Mouse (Mus musculus): ENCODE data around the gene Ydjc.

Gene Ydjc

DNA sequence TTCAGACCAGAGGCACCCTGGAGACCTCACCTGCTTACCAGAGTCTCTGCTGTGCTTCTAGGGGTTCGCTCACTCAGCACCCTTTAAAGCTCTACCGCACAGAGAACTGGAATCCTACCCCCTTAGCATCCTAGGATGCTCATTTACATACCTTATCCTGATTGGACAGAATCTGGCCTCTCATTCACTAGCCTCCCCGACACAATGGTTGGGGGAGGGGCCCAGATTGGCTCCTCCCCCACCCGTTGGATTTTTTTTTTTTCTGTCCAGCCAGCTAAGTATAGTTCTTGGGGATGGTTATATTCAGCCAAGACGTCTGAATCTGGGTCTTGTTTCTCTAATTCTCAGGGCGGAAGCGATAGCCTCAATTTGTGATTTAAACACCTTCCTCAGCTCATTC lies at the start of gene Ydjc:
Gene Ydjc, plus strand, starts transcription at position 283 of the 400 bp plus-strand sequence.
- no peak for DNase-seq (ENCODE audit: low read depth, low spot score)

DNA sequence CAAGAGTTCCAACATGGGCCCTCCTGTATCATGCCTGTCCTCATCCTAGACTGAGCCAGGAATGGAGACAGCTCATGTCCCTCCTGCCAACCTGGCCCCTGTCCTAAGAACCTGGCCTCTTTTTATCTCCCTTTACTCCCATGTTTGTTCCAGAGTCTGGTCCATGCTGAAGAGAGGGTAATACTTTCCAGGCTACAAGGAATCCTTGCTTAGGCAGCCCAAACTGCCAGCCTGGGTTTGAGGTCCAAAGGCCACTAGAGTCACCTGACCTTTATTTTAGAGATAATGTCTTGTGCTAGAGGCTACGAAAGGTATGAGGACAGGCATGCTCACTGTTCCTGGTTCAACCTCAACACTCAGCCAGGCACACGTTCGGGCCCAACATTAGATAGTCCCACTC lies 47.5 kb upstream of the Ydjc start:
- no peak for DNase-seq (ENCODE audit: low read depth, low spot score)

DNA sequence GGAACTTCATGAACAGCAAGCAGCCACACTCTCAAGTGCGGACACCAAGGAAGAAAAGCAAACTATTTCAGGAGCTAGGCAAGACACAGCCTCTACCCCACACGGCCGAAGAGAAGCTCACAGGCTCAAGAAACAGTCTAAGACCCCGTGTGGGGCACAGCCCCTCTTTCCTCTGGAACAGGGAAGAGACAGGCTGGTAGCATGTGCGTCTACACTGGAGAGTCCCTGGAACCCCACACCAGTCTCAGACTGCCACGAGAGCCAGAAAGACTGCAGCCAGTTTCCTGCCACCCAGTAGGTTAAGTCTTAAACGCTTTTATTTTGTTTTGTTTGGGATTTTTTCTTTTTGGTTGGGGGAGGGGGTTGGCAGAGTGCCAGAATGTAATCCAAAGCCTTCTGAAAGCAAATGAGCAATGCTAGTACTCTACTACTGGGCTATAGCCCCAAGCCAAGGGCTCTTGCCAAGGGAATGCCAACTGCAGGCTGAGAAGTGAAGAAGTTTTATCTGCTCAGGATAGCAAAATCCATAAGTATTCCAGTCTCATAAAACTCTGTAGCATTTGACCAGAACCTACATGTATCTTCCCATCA lies 41.7 kb upstream of the Ydjc start:
- no peak for DNase-seq (ENCODE audit: low read depth, low spot score)

DNA sequence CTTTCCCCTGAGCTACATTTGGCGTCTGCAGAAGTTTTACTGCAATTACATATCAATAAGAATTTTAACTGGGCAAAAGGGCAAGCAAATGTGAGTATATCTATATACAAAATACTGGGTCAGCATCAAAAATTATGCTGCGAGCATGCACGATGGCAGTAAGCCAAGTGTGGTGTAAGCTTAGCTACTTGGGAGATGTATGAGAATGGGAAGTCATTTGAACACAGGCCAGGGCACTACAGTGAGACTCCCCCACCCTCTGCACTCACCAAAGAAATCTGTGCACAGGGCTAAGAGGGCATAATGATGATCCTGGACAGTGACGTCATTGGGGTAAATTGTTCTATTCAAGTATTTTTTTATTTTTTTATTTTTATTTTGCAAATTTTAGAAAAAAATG lies 39.8 kb upstream of the Ydjc start:
- DNase-seq (ENCODE audit: low read depth, low spot score): no peak

DNA sequence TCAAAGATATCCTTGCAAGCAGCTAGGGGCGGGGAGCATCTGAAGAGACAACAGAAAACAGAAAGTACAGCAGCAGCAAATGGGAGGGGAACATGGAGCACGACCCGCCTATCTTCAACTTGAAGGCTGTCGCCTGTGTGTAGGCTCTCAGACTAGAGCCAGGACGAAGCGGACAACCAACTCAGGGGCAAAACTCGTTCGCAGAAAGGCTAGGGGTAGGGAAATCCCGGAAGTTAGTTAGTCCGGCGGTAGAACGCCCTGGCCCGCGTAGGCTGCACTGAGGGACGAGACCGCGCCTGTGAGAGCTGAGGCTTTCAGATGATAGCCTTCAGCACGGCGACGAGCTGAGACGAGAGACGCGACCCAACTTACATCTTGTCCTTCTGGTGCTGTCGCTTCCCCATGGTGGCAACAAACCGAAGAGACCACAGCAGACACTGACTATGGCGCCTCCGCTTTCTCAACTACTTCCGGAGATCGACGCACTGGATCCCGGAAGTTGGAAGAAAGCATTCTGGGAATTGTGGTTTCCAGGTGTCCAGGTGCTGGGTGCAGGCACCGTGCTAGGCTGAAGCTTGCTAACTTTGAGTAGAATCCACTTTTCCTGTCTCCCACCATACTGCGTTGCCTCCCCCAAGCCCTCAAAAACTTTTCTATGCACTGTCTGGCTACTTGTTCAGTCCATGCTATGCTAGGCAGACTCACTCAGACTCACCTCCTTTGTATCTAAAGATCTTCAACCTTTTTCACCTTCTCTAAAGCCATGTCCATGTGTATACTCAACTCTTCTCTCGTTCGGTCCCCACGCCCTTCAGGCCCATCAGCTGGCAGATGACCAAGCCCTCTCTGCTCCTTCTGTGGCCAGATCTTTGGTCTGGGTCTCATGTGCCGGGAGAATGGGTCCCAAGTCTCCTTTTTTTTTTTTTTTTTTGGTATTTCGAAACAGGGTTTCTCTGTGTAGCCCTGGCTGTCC lies 33.4 kb upstream of the Ydjc start, which contains the start of gene Ppil2:
Gene Ppil2, minus strand, starts transcription at position 487 of the 973 bp plus-strand sequence.
- peak; percentile 69 for DNase-seq (ENCODE audit: low read depth, low spot score)

DNA sequence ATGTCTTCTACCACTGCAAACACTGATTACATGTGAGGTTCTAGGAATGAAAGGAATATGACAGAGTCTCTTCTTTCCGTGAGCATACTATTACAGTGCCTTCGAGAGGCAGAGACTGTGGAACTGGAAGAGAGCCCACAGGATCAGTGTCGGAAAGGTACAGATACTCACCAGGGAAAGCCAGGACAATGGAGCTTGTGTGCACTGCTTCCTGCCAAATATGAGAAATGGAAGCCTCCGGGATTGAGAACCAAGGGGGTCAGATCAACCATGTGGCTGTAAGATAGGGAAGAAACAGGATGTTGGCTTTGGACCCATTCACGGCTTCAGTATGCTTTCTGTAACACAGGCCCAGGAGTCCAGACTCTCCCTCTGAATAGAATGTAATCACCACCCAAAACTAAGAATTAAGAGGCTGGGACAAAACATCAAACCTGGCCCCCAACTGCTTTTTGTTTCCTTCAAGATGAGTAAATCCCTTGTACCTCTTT lies 27.1 kb upstream of the Ydjc start:
- DNase-seq (ENCODE audit: low read depth, low spot score): no peak

DNA sequence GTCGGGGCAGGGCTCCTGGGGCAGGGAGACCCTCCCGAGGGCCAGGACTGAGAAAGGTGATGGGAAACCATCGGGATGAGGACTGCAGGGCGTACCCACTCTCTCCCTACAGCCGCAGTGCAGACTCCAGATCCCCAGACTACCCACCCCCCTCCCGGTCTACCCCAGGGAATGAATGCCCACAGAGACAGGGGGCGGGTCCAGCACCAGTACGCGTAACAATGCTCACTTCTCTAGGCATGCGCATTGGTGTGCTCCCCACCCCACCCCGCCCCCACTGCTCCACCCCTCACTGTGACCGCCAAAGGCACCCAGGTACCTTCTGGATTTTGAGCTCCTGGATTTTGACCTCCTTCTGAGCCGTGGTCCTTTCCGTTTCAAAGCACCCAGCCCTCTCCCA lies 22.9 kb upstream of the Ydjc start:
- DNase-seq (ENCODE audit: low read depth, low spot score): no peak

DNA sequence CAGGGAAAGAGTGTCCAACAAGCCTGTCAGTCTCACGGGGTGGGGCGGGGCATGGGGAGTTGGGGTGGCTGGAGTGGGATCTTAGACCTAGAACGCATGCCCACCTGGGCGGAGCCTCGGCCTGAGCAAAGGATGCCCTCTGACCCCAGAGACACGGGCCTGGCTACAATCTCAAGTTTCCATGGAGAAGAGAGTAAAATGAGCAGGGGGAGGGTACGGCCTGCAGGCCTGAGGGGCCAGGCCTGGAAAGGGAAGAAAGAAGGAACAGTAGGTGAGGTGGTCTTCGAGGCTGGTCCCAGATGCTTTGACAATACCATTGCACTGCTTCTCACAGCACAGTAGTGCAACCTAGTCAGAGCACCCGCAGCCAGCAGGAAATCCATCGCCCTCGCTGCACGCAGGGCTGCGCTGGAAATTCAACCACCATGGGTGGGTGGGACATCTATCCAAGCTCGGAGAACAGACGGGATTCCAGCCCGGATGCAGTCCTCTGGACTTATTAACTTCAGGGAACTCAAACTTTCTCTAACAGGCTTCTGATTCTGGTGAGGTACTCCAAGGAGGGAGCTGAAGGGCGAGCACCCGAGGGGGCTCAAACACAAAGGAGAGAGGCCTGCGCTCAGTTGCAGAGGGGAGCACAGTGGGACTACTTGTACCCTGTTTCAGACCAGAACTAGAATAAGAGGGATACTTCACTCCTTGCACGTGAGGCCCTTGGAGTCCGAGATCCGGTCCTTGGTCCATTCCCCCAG lies 20.1 kb upstream of the Ydjc start:
- no peak for DNase-seq (ENCODE audit: low read depth, low spot score)

DNA sequence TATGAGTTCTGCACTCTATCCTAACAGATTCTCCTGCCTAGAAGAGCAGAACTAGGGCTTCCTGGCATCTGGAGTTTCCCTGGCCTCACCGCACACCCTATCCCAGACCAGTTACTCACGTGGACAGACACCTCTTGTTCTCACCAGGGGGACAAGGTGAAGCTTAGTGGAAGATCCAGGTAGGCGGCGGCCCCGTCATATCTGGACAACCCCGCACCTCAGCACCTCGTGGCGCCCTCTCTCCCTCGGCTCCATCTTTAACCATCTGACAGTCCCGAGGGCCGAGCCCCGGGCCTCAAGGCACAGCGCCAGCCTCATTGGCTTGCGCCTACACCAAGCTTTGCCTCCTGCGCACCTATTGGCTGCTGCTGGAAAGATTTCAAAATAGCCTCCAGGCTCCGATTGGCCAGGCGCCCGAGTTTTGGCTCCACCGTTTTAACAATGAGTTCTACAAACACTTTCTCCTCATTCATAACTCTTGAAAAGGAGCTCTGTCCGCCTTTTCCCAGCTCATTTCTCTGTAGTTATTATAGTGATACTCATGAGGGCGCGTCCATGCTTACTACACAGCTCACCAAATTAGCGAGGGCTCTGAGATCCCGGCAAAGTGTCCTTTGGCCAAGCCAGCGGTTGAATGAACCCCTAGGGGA lies 19.4 kb upstream of the Ydjc start, which contains the start of gene 2610318N02Rik:
Gene 2610318N02Rik, minus strand, starts transcription at position 297 of the 650 bp plus-strand sequence.
- DNase-seq (ENCODE audit: low read depth, low spot score): peak; percentile 80

DNA sequence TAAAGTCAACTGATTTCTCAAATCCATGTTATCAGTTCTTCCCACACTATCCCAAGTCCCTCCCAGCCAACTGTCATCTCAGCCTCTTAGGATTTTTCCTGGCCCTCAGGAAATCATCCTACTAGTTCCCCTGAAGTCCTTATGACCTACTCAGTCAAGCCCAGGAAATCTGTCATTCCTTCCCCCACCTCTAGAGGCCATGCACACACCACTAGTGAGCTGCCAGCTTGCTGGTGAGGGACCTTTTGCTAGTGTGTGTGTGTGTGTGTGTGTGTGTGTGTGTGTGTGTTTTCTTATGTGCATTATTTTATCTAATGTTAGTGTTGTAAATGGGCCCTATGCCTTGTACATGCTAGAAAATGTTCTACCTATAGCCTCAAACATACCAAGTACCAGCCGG lies 17.1 kb upstream of the Ydjc start:
- DNase-seq (ENCODE audit: low read depth, low spot score): no peak

DNA sequence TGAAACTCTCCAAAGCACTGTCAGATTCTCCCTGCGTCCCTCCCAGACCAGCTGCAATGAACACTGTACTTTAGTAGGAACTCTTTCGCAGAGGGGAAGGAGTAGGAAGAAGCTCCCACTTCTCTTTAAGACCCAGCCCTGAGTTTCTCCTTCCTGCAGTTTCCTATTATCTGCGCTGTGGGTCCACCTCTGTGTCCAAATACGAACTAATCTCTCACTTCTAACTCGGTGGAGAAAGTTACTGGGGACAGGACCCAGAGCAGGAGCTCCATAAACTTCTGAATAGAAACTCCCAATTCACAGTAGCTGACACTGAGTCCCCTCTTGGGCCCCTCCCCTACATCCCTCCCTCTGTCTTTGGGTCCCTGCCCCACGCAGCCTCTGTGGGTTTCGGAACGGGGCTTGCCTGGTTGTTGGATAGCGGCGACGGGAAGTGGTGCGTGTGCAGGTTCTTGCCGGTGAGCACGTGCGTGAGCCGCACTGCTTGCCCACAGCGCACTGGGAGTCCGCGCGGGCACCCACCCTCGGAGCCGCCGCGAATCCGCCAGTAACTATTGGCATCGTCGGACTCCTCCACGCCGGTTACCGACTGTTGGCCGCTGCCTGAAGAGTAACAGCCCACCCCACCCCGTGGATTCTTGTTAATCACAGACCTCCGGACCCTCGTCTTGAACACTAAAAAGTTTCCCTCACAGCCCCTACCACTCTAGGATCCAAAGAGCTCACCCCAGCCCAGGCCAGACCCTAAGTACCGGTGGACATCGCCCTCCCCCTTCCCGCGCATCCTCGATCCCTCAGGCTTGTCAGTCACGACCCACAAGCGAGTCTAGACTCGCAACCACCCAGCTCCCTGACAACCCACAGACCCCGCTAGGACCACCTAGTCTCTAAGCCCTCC lies 13.0 kb upstream of the Ydjc start:
- no peak for DNase-seq (ENCODE audit: low read depth, low spot score)

DNA sequence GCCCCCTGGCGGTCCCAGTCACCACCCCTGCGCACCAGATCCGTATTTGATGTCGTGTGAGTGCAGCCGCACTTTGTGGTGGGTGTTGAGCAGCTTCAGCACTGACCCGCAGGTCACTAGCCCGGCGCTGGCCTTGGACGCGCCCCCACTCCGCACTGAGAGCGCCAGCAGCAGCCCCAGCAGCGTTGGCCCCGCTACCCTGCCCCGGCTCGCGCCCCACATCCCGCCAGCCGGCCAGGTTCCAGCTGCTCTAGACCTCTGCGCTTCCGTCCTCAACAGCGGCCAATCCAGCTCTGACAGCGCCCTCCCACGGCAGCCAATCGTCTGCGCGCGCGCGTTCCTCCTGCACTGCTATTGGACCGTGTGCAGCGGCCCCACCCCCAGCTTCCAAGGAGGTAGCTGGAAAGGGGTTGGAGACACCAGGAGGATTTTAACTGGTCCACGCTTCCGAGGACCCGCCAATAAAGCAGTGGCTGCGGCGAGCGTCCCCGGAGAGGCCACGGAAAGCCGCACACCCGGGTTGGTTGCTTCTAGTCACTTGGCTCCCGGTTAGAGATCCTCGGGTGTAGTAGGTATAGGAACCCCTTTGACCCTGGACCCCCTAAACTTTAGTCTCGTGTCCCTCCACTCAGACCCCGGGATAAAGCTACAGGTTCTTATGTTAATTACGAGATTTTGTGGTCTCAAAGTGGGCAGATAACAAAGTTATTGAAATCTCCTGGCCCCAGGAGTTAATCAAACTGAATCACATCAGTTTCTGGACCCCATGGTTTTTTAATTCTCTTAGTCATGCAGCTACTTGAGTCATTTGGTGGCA lies 12.1 kb upstream of the Ydjc start, which contains the start of gene Sdf2l1:
Gene Sdf2l1, minus strand, starts transcription at position 295 of the 817 bp plus-strand sequence.
- peak; percentile 96 for DNase-seq (ENCODE audit: low read depth, low spot score)

DNA sequence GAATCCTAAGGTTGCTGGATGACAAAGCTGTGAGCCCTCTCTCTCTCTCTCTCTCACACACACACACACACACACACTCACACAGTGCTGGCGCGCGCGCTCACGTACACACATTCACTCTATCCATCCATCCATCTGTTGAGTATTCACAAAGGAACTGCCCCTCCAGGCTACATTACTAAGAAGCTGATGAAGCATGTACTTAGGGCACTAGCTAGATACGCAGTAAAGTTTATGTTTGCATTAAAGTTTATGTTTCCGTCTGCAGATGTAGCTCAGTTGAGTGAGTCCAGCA lies 11.6 kb upstream of the Ydjc start:
- DNase-seq (ENCODE audit: low read depth, low spot score): no peak

DNA sequence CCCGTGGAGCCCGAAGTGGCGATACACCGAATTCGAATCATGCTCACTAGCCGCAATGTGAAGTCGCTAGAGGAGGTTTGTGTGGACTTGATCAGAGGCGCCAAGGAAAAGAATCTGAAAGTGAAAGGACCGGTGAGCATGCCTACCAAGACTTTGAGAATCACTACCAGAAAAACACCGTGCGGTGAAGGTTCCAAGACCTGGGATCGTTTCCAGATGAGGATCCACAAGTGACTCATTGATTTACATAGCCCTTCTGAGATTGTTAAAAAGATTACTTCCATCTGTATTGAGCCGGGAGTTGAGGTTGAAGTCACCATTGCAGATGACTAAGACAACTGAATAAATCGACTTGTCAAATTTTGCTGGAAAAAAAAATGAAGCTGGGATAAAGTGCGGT lies 7.1 kb upstream of the Ydjc start:
- no peak for DNase-seq (ENCODE audit: low read depth, low spot score)

DNA sequence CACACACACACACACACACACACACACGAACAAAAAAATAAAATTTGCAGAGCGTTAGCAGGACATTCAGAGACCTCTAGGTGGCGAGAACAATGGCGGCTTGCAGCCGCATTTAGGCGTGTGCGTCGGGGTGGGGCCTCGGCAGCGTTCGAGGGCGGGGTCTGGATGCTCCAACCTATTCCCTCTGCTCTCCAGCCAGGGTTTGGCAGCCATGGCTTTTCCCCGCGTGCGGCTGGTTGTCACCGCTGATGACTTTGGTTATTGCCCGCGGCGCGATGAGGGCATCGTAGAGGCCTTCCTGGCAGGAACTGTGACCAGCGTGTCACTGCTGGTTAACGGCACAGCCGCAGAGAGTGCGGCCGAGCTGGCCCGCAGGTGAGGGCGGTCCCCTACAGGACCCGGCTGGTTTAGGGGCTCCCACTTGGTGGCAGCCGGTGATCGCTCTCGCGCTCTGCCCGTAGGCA lies 2.4 kb downstream of the Ydjc start, which contains the start of gene Ccdc116:
Gene Ccdc116, minus strand, starts transcription at position 458 of the 464 bp plus-strand sequence.
- DNase-seq (ENCODE audit: low read depth, low spot score): peak; percentile 53

DNA sequence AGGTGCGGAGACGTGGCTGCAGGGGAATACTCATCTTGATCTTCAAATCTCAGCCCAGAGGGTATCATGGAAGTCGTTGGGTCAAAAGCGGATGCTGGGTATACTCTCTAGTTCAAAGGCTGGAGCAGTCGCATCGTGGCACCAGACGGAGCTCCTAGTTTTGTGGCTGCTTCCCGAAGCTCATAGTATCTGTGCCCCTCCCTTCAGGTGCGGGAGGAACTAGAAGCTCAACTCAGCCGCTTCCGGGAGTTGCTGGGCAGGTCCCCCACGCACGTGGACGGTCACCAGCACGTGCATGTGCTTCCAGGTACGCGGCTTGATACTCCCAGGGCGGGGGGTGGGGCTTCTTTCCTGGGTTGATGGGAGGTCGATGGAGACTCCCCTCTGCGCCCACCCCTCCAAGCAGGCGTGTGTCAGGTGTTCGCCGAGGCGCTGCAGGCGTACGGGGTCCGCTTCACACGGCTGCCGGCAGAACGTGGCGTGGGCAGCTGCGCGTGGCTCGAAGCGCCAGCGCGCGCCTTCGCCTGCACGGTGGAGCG lies 3.0 kb downstream of the Ydjc start:
- no peak for DNase-seq (ENCODE audit: low read depth, low spot score)

DNA sequence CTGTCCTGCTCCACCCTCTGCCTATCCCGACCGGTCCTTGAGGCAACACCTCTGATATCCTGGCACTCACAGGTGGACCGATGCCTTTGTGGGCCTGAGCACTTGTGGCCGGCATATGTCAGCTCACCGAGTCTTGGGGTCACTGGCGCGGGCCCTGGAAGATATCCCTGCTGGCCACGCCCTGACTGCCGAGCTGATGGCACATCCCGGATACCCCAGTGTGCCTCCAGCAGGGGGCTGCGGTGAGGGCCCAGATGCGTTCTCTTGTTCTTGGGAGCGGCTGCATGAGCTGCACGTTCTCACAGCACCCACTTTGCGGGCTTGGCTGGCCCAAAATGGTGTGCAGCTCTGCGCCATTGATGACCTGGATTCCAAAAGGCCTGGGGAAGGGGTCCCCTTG lies 3.7 kb downstream of the Ydjc start:
- DNase-seq (ENCODE audit: low read depth, low spot score): no peak

DNA sequence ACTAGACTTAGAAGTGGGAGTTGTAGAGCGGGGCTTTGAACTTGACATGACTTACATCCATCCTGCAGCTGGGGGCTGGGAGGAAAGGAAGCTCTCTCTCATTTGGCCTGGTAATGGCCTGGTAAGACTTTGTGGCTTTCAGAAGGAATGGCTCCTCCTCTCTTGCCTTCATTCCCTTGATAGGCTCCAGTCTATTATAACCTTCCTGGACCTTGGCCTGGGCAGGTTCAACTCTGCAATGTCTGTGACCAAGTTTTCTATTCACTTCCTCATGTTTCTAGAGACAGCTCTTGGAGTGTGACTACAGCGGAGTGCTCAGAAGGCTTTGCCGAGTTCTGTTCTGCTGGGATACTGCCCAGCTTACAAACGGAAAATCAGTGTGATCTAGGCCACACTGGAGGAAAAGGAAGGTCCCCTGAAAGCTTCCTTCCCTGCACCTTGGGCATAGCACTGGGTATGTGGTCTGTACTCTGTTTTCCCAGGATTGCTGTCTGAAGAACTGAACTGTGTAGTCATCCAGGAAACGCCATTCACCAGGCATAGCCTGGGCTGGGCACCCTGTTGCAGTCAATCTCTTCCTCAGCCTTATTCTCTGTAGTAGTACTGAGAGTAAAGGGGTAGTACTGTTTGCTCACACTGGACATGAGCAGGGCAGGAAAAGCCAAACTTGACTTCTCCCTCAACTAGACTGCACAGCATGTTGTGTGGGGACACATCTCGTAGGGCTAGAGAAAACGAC lies 6.3 kb downstream of the Ydjc start:
- DNase-seq (ENCODE audit: low read depth, low spot score): no peak

Measured in c-Kit-negative CD71-positive TER-119-positive erythroid progenitor cells, embryonic 14.5 days (primary cell).